Mouse (Mus musculus) CH12.LX (cell line): Measurements from ENCODE around the gene Slc4a11. TPM values are rescaled to one million over a fixed set of nuclear protein-coding genes. Genes with fewer than 3 reads are reported as not detected.
A peak's percentile ranks its signal among the peaks of the same experiment; 100 is the strongest.

ENCODE experiments used
- DNase-seq: peaks from one replicate; pipeline ENCODE4 v3.0.0-alpha.2; 2013; ENCODE audit errors: extremely low read depth
- H3K27ac ChIP-seq: 2 replicates; pipeline ENCODE4 v1.5.1; 2012; ENCODE audit warnings: low read depth, mild to moderate bottlenecking, control low read depth, moderate library complexity; ENCODE audit not compliant: insufficient read depth
- H3K27me3 ChIP-seq: replicated peaks from 2 replicates; pipeline ENCODE3; 2012; ENCODE audit warnings: inconsistent platforms
- H3K36me3 ChIP-seq, 2 experiments: replicated peaks in 1 of 2; 2 replicates each; pipeline versions ENCODE3 to v1.6.1; 2012; ENCODE audit warnings: inconsistent platforms in 1 of 2, low read length in 1 of 2, mild to moderate bottlenecking in 1 of 2, mixed read lengths in 1 of 2, moderate library complexity in 1 of 2; ENCODE audit not compliant: control insufficient read depth in 1 of 2, insufficient read depth in 1 of 2
- H3K4me1 ChIP-seq, 2 experiments: 2 replicates each; pipeline ENCODE4 v1.6.1; 2012; ENCODE audit warnings: inconsistent platforms in 1 of 2, moderate library complexity in 1 of 2; ENCODE audit not compliant: insufficient read depth in 2 of 2, control insufficient read depth in 1 of 2
- H3K4me2 ChIP-seq: 2 replicates; pipeline ENCODE4 v1.6.1; 2012; ENCODE audit warnings: low read depth, mild to moderate bottlenecking, control low read depth; ENCODE audit not compliant: poor library complexity, insufficient read depth, severe bottlenecking
- H3K4me3 ChIP-seq, 3 experiments: fragments of 150-350 bp in 1 of 3; sonication (generic) in 1 of 3; replicated peaks in 1 of 3; 2 replicates each; pipeline versions ENCODE3 to v1.5.1; 2011 to 2012; ENCODE audit warnings: low read depth in 2 of 3, low read length in 2 of 3, mild to moderate bottlenecking in 2 of 3, moderate library complexity in 2 of 3, control low read depth in 1 of 3, improper control_type of control experiment in 1 of 3, inconsistent platforms in 1 of 3, mixed read lengths in 1 of 3; ENCODE audit not compliant: poor library complexity in 1 of 3
- H3K79me2 ChIP-seq: replicated peaks from 2 replicates; pipeline ENCODE4 v1.6.1; 2012; ENCODE audit warnings: mild to moderate bottlenecking, moderate library complexity; ENCODE audit not compliant: control insufficient read depth, poor library complexity, insufficient read depth, severe bottlenecking; ENCODE audit errors: extremely low read depth
- H3K9ac ChIP-seq: 2 replicates; pipeline ENCODE4 v1.6.1; 2012; ENCODE audit warnings: low read depth, mild to moderate bottlenecking, control low read depth, moderate library complexity; ENCODE audit not compliant: insufficient read depth
- H3K9me3 ChIP-seq: replicated peaks from 2 replicates; pipeline ENCODE3; 2012; ENCODE audit warnings: low read length, inconsistent platforms, mixed read lengths
- BHLHE40 ChIP-seq: IDR thresholded peaks from 2 replicates; pipeline ENCODE4 v1.6.1; 2011; ENCODE audit warnings: mild to moderate bottlenecking, low read depth, low read length, improper control_type of control experiment
- CHD1 ChIP-seq: IDR thresholded peaks from 2 replicates; pipeline ENCODE4 v1.6.1; 2012; ENCODE audit warnings: low read depth, low read length, improper control_type of control experiment, inconsistent platforms
- CHD2 ChIP-seq: IDR thresholded peaks from 2 replicates; pipeline ENCODE4 v1.6.1; 2011; ENCODE audit warnings: low read length, improper control_type of control experiment
- ELF1 ChIP-seq: IDR thresholded peaks from 2 replicates; pipeline ENCODE4 v1.6.1; 2014; ENCODE audit warnings: low read depth, mild to moderate bottlenecking, inconsistent platforms, low read length, improper control_type of control experiment
- EP300 ChIP-seq: IDR thresholded peaks from 2 replicates; pipeline ENCODE4 v1.6.1; 2011; ENCODE audit warnings: low read length, improper control_type of control experiment
- GABPA ChIP-seq: IDR thresholded peaks from 2 replicates; pipeline ENCODE4 v1.6.1; 2012; ENCODE audit warnings: low read depth, low read length, improper control_type of control experiment, inconsistent platforms; ENCODE audit not compliant: insufficient replicate concordance
- IRF4 ChIP-seq: IDR thresholded peaks from 2 replicates; pipeline ENCODE4 v1.6.1; 2014; ENCODE audit warnings: low read depth, mild to moderate bottlenecking, inconsistent platforms, low read length, improper control_type of control experiment
- JUN ChIP-seq: IDR thresholded peaks from 2 replicates; pipeline ENCODE4 v1.6.1; 2011; ENCODE audit warnings: low read depth, mild to moderate bottlenecking, low read length, improper control_type of control experiment, moderate library complexity; ENCODE audit not compliant: insufficient read depth
- KAT2A ChIP-seq: IDR thresholded peaks from 2 replicates; pipeline ENCODE4 v1.6.1; 2012; ENCODE audit warnings: low read length, improper control_type of control experiment, inconsistent platforms; ENCODE audit not compliant: insufficient replicate concordance
- MAZ ChIP-seq: IDR thresholded peaks from 2 replicates; pipeline ENCODE4 v1.6.1; 2012; ENCODE audit warnings: low read depth, mild to moderate bottlenecking, inconsistent platforms, low read length, improper control_type of control experiment, moderate library complexity
- MXI1 ChIP-seq: IDR thresholded peaks from 2 replicates; pipeline ENCODE4 v1.6.1; 2011; ENCODE audit warnings: mild to moderate bottlenecking, low read depth, low read length, improper control_type of control experiment
- MYC ChIP-seq: IDR thresholded peaks from 2 replicates; pipeline ENCODE4 v1.6.1; 2011; ENCODE audit warnings: low read depth, mild to moderate bottlenecking, improper control_type of control experiment, low read length
- NELFE ChIP-seq: IDR thresholded peaks from 2 replicates; pipeline ENCODE4 v1.6.1; 2011; ENCODE audit warnings: low read depth, low read length, improper control_type of control experiment
- POLR2A ChIP-seq: IDR thresholded peaks from 2 replicates; pipeline ENCODE4 v1.6.1; 2011; ENCODE audit warnings: low read depth, mild to moderate bottlenecking, improper control_type of control experiment, low read length
- POLR2AphosphoS2 ChIP-seq: IDR thresholded peaks from 2 replicates; pipeline ENCODE4 v1.6.1; 2011; ENCODE audit warnings: low read depth, low read length, improper control_type of control experiment
- RAD21 ChIP-seq: IDR thresholded peaks from 2 replicates; pipeline ENCODE4 v1.6.1; 2011; ENCODE audit warnings: low read depth, mild to moderate bottlenecking, low read length, improper control_type of control experiment, moderate library complexity
- SIN3A ChIP-seq: IDR thresholded peaks from 2 replicates; pipeline ENCODE4 v1.6.1; 2012; ENCODE audit warnings: low read length, improper control_type of control experiment, inconsistent platforms
- TBP ChIP-seq: conservative IDR thresholded peaks from 2 replicates; pipeline ENCODE4 v1.6.1; 2011; ENCODE audit warnings: low read depth, low read length, improper control_type of control experiment
- TCF12 ChIP-seq: IDR thresholded peaks from 2 replicates; pipeline ENCODE4 v1.6.1; 2014; ENCODE audit warnings: low read depth, mild to moderate bottlenecking, inconsistent platforms, low read length, improper control_type of control experiment
- UBTF ChIP-seq: IDR thresholded peaks from 2 replicates; pipeline ENCODE4 v1.6.1; 2012; ENCODE audit warnings: low read depth, mild to moderate bottlenecking, inconsistent platforms, low read length, improper control_type of control experiment, moderate library complexity
- USF1 ChIP-seq: IDR thresholded peaks from 2 replicates; pipeline ENCODE4 v1.6.1; 2014; ENCODE audit warnings: low read depth, mild to moderate bottlenecking, inconsistent platforms, low read length, improper control_type of control experiment
- ZKSCAN1 ChIP-seq: IDR thresholded peaks from 2 replicates; pipeline ENCODE4 v1.6.1; 2012; ENCODE audit warnings: low read depth, inconsistent platforms, low read length, improper control_type of control experiment, borderline replicate concordance
- ZMIZ1 ChIP-seq: IDR thresholded peaks from 2 replicates; pipeline ENCODE4 v1.6.1; 2012; ENCODE audit warnings: low read depth, mild to moderate bottlenecking, inconsistent platforms, low read length, improper control_type of control experiment
- dilution Hi-C: fragments of 300-500 bp; cut with MboI; formaldehyde crosslinking; loops from 2 replicates; pipeline ENCODE4 v1.14.3; 2020; ENCODE audit warnings: low sequenced_read_pairs; ENCODE audit not compliant: extremely low pct_unique_long_range_greater_than_20kb, extremely low pct_ligation_motif_present
- in situ Hi-C: fragments of 300-500 bp; cut with MboI; formaldehyde crosslinking; loops from 3 replicates; pipeline ENCODE4 v1.14.3; 2019; ENCODE audit warnings: low sequenced_read_pairs, low pct_ligation_motif_present, low pct_unique_long_range_greater_than_20kb, mixed read lengths
- polyA plus RNA-seq: library from polyadenylated mRNA; unstranded; fragments of >175 nt; gene quantifications from 2 replicates; pipeline ENCODE4 v1.2.1, GENCODE M21; 2012; ENCODE audit warnings: low read depth; ENCODE audit not compliant: insufficient read length
- total RNA-seq, 2 experiments: library from RNA; depleted of rRNA; stranded (reverse); fragments of 300-350 nt in 1 of 2; fragments of >200 nt in 1 of 2; gene quantifications; 2 replicates each; pipeline ENCODE4 v1.2.3; 2012 to 2014

Slc4a11 gene
- total and polyA plus RNA-seq, 3 experiments: 0.21 to 0.30 (median 0.27) TPM

GRCm38 (mm10) chr2:130642684-130643369 lies 54.5 kb downstream of the Slc4a11 start, which contains the start of gene Lzts3:
Lzts3 (minus strand) TSS chr2:130642803.
- no peaks in the 10 kb centered on the region for H3K9me3 ChIP-seq
- H3K4me2 ChIP-seq: peak within 1 kb of the TSS; percentile 93
- H3K79me2 ChIP-seq: no peaks in the 10 kb centered on the region
- peak within 1 kb of the TSS; percentile 71 for H3K9ac ChIP-seq
- H3K36me3 ChIP-seq: peaks cover 0 to 14% of the 10 kb centered on the region in 2 experiments
- H3K4me3 ChIP-seq: peak within 1 kb of the TSS; percentile 49 to 83 (median 62)
- H3K27ac ChIP-seq: no peak within 1 kb of the TSS
- TF ChIP-seq JUN (no peak), TBP (peak; percentile 65; the same call in 1 of the 2 replicates), GABPA (no peak), BHLHE40 (no peak), ZKSCAN1 (no peak), KAT2A (no peak), EP300 (no peak), POLR2AphosphoS2 (peak; percentile 48; the same call in 1 of the 2 replicates), USF1 (no peak), MAZ (0 out of 2 replicates have a peak, but pooled peaks have one; percentile 21), NELFE (peak; percentile 72), SIN3A (no peak), CHD2 (no peak), TCF12 (no peak), MYC (no peak), POLR2A (peak; percentile 81), IRF4 (peak; percentile 31; the same call in 1 of the 2 replicates), ELF1 (no peak), ZMIZ1 (peak; percentile 72; the same call in 1 of the 2 replicates), UBTF (no peak), MXI1 (no peak), CHD1 (no peak), RAD21 (no peak)
- TF ChIP-seq, all 38 proteins: peak for 7
- Histone ChIP-seq H3K27me3 (peaks cover 3% of the 10 kb centered on the region), H3K4me1 (peaks cover 4 to 20% of the 10 kb centered on the region in 2 experiments; a peak in 3 of 4 replicates)
- DNase-seq: peak; percentile 80
- in situ Hi-C loops: no loop called here
- dilution Hi-C loops: no loop called here
